Mouse (Mus musculus): ENCODE results near the gene Gdi2. TPM values are rescaled to one million over a fixed set of nuclear protein-coding genes. Genes with fewer than 3 reads are reported as not detected.
"Not testable (repeated sequence)": the region's sequence is repeated elsewhere in the genome, so short reads cannot be mapped to it uniquely, and the experiment has no call there.

The Gdi2 gene
- 501 and 516 TPM in 2 replicates for polyA plus RNA-seq (2014; fragmentation: Nextera tagmentation; extraction: Ambion mirVana)

GRCm38 (mm10) chr13:3537594-3538222 is at the start of gene Gdi2:
Gene Gdi2 (plus strand): TSS chr13:3538063.
- no peaks in the 10 kb centered on the region for H3K36me3 ChIP-seq (ENCODE audit: control insufficient read depth, insufficient read depth, low read length)
- H3K4me2 ChIP-seq (ENCODE audit: low read length), result peak within 1 kb of the TSS; percentile 81
- peak; percentile 99 for DNase-seq (ENCODE audit: low spot score)
- H3K9ac ChIP-seq (ENCODE audit: low read length), result peak within 1 kb of the TSS; percentile 96
- H3K27me3 ChIP-seq (replicated peaks; ENCODE audit: control insufficient read depth, insufficient read depth, low read length), result no peaks in the 10 kb centered on the region
- no peaks in the 10 kb centered on the region for H3K9me3 ChIP-seq (replicated peaks; ENCODE audit: control insufficient read depth, low read length)
- peaks cover 24% of the 10 kb centered on the region for H3K4me1 ChIP-seq (ENCODE audit: control insufficient read depth, insufficient read depth, low read length)
- peak within 1 kb of the TSS; percentile 98 for H3K27ac ChIP-seq (ENCODE audit: low read depth, low read length)
- ATAC-seq, result peak; percentile 95
- WGBS, result 2% methylated on average over 43 of the region's 47 CpGs
- peak within 1 kb of the TSS; percentile 89 for H3K4me3 ChIP-seq (ENCODE audit: low read depth, low read length)

- no peak overlapping the region for H3K4me3 ChIP-seq (ENCODE audit: low read depth, low read length)
These were observed 42.3 kb upstream of the Gdi2 start for GRCm38 (mm10) chr13:3495526-3495925.

GRCm38 (mm10) chr13:3501014-3501413 is 36.8 kb upstream of the Gdi2 start:
- H3K4me3 ChIP-seq (ENCODE audit: low read depth, low read length); ATAC-seq; H3K9ac ChIP-seq (ENCODE audit: low read length); H3K4me2 ChIP-seq (ENCODE audit: low read length); DNase-seq (ENCODE audit: low spot score); H3K4me1 ChIP-seq (ENCODE audit: control insufficient read depth, insufficient read depth, low read length); H3K36me3 ChIP-seq (ENCODE audit: control insufficient read depth, insufficient read depth, low read length); H3K27me3 ChIP-seq (replicated peaks; ENCODE audit: control insufficient read depth, insufficient read depth, low read length); H3K27ac ChIP-seq (ENCODE audit: low read depth, low read length); H3K9me3 ChIP-seq (replicated peaks; ENCODE audit: control insufficient read depth, low read length): not testable (repeated sequence)
- 84% methylated on average over 6 of the region's 6 CpGs for WGBS

More at GRCm38 (mm10) chr13:3495526-3495925, 42.3 kb upstream of the Gdi2 start:
- no peaks in the 10 kb centered on the region for H3K36me3 ChIP-seq (ENCODE audit: control insufficient read depth, insufficient read depth, low read length)
- no peak overlapping the region for H3K27ac ChIP-seq (ENCODE audit: low read depth, low read length)
- no peaks in the 10 kb centered on the region for H3K9me3 ChIP-seq (replicated peaks; ENCODE audit: control insufficient read depth, low read length)
- 95% methylated on average over 4 of the region's 4 CpGs for WGBS
- H3K27me3 ChIP-seq (replicated peaks; ENCODE audit: control insufficient read depth, insufficient read depth, low read length), result no peaks in the 10 kb centered on the region
- no peak overlapping the region for H3K4me2 ChIP-seq (ENCODE audit: low read length)
- no peaks in the 10 kb centered on the region for H3K4me1 ChIP-seq (ENCODE audit: control insufficient read depth, insufficient read depth, low read length)
- H3K9ac ChIP-seq (ENCODE audit: low read length), result no peak overlapping the region
- ATAC-seq, result no peak
- DNase-seq (ENCODE audit: low spot score), result no peak

- not testable (repeated sequence) for H3K4me1 ChIP-seq (ENCODE audit: control insufficient read depth, insufficient read depth, low read length); H3K4me2 ChIP-seq (ENCODE audit: low read length); H3K27ac ChIP-seq (ENCODE audit: low read depth, low read length); H3K4me3 ChIP-seq (ENCODE audit: low read depth, low read length); ATAC-seq; DNase-seq (ENCODE audit: low spot score); H3K9me3 ChIP-seq (replicated peaks; ENCODE audit: control insufficient read depth, low read length); H3K36me3 ChIP-seq (ENCODE audit: control insufficient read depth, insufficient read depth, low read length); H3K9ac ChIP-seq (ENCODE audit: low read length); H3K27me3 ChIP-seq (replicated peaks; ENCODE audit: control insufficient read depth, insufficient read depth, low read length)
- 78% methylated on average over 6 of the region's 6 CpGs for WGBS
These were observed 22.5 kb upstream of the Gdi2 start for GRCm38 (mm10) chr13:3515351-3515750.

- not testable (repeated sequence) for DNase-seq (ENCODE audit: low spot score); ATAC-seq; H3K9me3 ChIP-seq (replicated peaks; ENCODE audit: control insufficient read depth, low read length); H3K36me3 ChIP-seq (ENCODE audit: control insufficient read depth, insufficient read depth, low read length); H3K27me3 ChIP-seq (replicated peaks; ENCODE audit: control insufficient read depth, insufficient read depth, low read length); H3K27ac ChIP-seq (ENCODE audit: low read depth, low read length); H3K4me3 ChIP-seq (ENCODE audit: low read depth, low read length); H3K4me1 ChIP-seq (ENCODE audit: control insufficient read depth, insufficient read depth, low read length); H3K4me2 ChIP-seq (ENCODE audit: low read length); H3K9ac ChIP-seq (ENCODE audit: low read length)
- WGBS, result 80% methylated on average over 4 of the region's 4 CpGs
These were observed 18.5 kb upstream of the Gdi2 start for GRCm38 (mm10) chr13:3519357-3519756.

GRCm38 (mm10) chr13:3519994-3520393 is 17.9 kb upstream of the Gdi2 start:
- WGBS, result 53% methylated on average over 1 of the region's 1 CpGs
- not testable (repeated sequence) for ATAC-seq; H3K27me3 ChIP-seq (replicated peaks; ENCODE audit: control insufficient read depth, insufficient read depth, low read length); H3K9me3 ChIP-seq (replicated peaks; ENCODE audit: control insufficient read depth, low read length); H3K4me3 ChIP-seq (ENCODE audit: low read depth, low read length); H3K4me1 ChIP-seq (ENCODE audit: control insufficient read depth, insufficient read depth, low read length); H3K27ac ChIP-seq (ENCODE audit: low read depth, low read length); H3K4me2 ChIP-seq (ENCODE audit: low read length); H3K36me3 ChIP-seq (ENCODE audit: control insufficient read depth, insufficient read depth, low read length); DNase-seq (ENCODE audit: low spot score); H3K9ac ChIP-seq (ENCODE audit: low read length)

GRCm38 (mm10) chr13:3523459-3523858 is 14.4 kb upstream of the Gdi2 start:
- Histone ChIP-seq H3K4me3 (ENCODE audit: low read depth, low read length) (no peak overlapping the region), H3K9me3 (replicated peaks; ENCODE audit: control insufficient read depth, low read length) (no peaks in the 10 kb centered on the region), H3K4me2 (ENCODE audit: low read length) (no peak overlapping the region), H3K27me3 (replicated peaks; ENCODE audit: control insufficient read depth, insufficient read depth, low read length) (no peaks in the 10 kb centered on the region), H3K27ac (ENCODE audit: low read depth, low read length) (no peak overlapping the region), H3K36me3 (ENCODE audit: control insufficient read depth, insufficient read depth, low read length) (no peaks in the 10 kb centered on the region), H3K4me1 (ENCODE audit: control insufficient read depth, insufficient read depth, low read length) (no peaks in the 10 kb centered on the region; the same call in 1 of the 2 replicates), H3K9ac (ENCODE audit: low read length) (no peak overlapping the region)
- WGBS, result 50% methylated on average over 6 of the region's 6 CpGs
- DNase-seq (ENCODE audit: low spot score) (peak; percentile 58), ATAC-seq (peak; percentile 32; the same call in 1 of the 2 replicates)

GRCm38 (mm10) chr13:3523946-3524345 is 13.9 kb upstream of the Gdi2 start:
- H3K9me3 ChIP-seq (replicated peaks; ENCODE audit: control insufficient read depth, low read length), result no peaks in the 10 kb centered on the region
- DNase-seq (ENCODE audit: low spot score) (no peak), ATAC-seq (no peak)
- 81% methylated on average over 1 of the region's 1 CpGs for WGBS
- no peak overlapping the region for H3K27ac ChIP-seq (ENCODE audit: low read depth, low read length)
- H3K9ac ChIP-seq (ENCODE audit: low read length), result no peak overlapping the region
- no peaks in the 10 kb centered on the region for H3K27me3 ChIP-seq (replicated peaks; ENCODE audit: control insufficient read depth, insufficient read depth, low read length)
- no peaks in the 10 kb centered on the region; the same call in 1 of the 2 replicates for H3K4me1 ChIP-seq (ENCODE audit: control insufficient read depth, insufficient read depth, low read length)
- no peak overlapping the region for H3K4me2 ChIP-seq (ENCODE audit: low read length)
- no peaks in the 10 kb centered on the region for H3K36me3 ChIP-seq (ENCODE audit: control insufficient read depth, insufficient read depth, low read length)
- no peak overlapping the region for H3K4me3 ChIP-seq (ENCODE audit: low read depth, low read length)

GRCm38 (mm10) chr13:3525611-3526051 is 12.2 kb upstream of the Gdi2 start:
- Histone ChIP-seq H3K4me3 (ENCODE audit: low read depth, low read length) (no peak overlapping the region), H3K27me3 (replicated peaks; ENCODE audit: control insufficient read depth, insufficient read depth, low read length) (no peaks in the 10 kb centered on the region), H3K36me3 (ENCODE audit: control insufficient read depth, insufficient read depth, low read length) (no peaks in the 10 kb centered on the region), H3K9ac (ENCODE audit: low read length) (no peak overlapping the region), H3K9me3 (replicated peaks; ENCODE audit: control insufficient read depth, low read length) (no peaks in the 10 kb centered on the region), H3K4me1 (ENCODE audit: control insufficient read depth, insufficient read depth, low read length) (no peaks in the 10 kb centered on the region; the same call in 1 of the 2 replicates), H3K4me2 (ENCODE audit: low read length) (no peak overlapping the region), H3K27ac (ENCODE audit: low read depth, low read length) (no peak overlapping the region)
- DNase-seq (ENCODE audit: low spot score), result no peak
- ATAC-seq, result 0 out of 2 replicates have a peak, but pooled peaks have one; percentile 37
- WGBS, result 37% methylated on average over 4 of the region's 4 CpGs
